Mouse (Mus musculus) liver (tissue): ENCODE data around the gene Alad.
"Not testable (repeated sequence)": the region's sequence is repeated elsewhere in the genome, so short reads cannot be mapped to it uniquely, and the experiment has no call there.

Experiments
- DNase-seq: peaks from one replicate; pipeline ENCODE4 v3.0.0-alpha.2; 2020; ENCODE audit warnings: mixed read lengths

The Alad gene

GRCm38 (mm10) chr4:62485450-62486161 is 34.1 kb downstream of the Alad start:
- peak; percentile 65 for DNase-seq

DNA sequence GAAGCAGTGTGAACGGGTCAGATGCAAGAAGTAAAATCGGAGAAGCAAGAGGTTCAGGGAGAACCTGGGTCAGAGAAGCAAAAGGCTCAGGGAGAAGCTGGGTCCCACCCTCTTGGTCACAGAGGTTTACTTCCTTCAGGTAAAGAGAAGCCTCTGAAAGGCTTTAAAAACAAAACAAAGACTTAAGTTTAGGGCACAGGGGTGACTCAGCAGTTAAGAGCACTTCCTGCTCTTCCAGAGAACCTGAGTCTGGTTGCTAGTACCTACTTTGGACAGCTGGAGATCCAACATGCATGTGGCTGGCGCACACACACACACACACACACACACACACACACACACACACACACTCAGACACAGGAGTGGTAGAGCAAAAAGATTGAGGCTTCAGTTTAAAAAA is 34.8 kb downstream of the Alad start:
- DNase-seq: no peak

DNA sequence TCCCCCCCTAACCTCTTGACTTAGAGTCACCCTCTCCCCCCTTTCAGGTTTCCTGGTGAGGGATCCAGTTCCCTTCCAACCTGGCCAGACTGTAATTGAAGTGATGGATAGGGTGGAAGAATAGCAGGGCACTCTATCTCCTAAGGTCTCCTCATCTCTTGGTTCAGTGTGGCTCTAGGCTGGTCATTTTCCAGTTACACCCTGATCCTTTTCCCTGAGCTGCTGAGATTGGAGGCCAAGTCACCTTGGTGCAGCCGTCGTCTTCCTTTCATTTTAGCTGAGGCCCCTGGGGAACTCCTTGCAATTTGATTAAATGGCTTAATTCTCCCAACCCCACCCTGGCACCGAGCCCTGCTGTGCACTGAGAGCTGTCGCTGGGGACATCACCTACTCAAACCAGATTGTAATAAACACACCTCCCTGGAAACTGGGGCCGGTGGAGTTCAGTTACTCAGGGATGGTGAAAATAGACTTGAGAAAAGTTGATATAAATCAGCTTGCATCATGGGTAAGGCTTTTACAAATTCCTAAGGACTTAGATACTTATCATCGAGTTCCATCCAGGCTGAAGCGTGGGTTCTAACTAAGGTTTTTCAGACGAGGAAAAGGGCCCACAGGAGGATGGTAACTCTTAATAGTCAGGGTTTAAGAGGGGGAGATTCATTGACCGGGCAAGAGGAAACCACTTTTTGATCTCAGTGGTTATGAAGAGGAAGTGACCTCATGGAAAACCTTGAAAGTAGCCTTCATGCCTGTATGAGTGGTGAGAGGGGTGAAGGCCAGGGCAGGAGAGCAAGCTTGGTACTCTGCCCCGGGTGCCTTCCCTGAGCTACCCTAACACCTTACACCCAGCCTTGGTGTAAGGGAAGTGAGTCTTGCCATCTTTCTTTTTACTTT is 38.8 kb downstream of the Alad start:
- DNase-seq: no peak

DNA sequence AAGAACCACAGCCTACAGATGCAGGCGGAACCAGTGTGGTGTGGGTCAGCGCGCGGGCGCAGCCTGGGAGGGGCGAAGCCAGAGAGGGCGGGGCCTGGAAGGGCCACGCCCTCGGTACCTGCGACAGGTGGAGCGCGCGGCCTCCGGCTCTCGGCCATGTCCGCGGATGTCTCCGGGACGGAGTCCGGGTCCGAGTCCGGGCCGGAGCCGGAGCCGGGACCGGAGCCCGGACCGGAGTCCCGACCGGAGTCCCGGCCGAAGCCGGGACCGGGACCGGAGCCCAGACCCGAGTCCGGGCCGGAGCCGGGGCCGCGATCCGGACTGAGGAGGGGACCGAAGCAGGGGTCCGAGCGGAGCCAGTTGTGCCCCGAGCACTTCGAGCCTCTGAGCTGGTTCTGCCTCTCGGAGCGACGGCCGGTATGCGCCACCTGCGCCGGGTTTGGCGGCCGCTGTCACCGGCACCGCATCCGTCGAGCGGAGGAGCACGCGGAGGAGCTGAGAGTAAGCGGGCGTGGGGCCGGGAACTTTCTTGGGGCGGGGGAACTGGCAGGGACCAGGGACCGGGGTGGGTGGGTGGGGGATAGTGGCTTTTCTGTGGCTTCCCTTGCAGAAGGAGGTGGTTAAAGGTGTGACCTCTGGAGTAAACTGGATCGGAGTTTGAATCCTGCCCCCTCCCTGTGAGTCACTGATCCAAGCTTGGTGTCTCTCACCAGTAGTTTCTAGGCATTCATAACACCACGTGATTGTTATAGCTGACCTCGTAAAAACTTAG is 39.6 kb downstream of the Alad start, which contains the start of gene Bspry:
TSS of gene Bspry (plus strand) at position 117 of the 772 bp plus-strand sequence.
- DNase-seq: peak; percentile 58

GRCm38 (mm10) chr4:62479593-62479936 is 40.2 kb downstream of the Alad start:
- not testable (repeated sequence) for DNase-seq

- no peak for DNase-seq
Measured at GRCm38 (mm10) chr4:62477542-62478244, 42.0 kb downstream of the Alad start.

GRCm38 (mm10) chr4:62475793-62476192 is 43.9 kb downstream of the Alad start:
- DNase-seq: no peak

- no peak for DNase-seq
Measured at GRCm38 (mm10) chr4:62475131-62475530, 44.6 kb downstream of the Alad start.

- no peak for DNase-seq
Measured at GRCm38 (mm10) chr4:62472071-62472470, 47.6 kb downstream of the Alad start.

DNA sequence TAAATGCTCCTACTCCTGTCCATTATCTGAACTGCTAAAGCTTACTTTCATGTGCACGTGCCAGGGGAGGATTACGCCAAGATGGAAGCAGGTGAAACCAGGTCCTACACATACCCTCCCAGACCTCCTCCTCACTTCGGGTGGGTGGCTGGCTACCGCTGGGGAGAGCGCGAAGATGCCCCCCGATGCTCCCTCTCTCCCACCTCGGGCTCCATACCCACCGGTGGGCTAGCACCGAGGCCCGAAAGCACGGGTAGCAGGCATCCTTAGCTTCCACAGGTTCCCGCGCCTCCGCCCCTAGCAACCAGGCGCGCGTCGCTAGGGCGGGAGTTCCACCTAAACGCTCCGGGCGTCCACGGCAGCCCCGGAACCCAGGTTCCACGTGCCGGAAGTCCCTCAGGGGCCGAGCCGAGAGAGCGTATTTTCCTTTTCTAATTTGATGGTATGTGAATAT is 49.1 kb downstream of the Alad start, which contains the start of gene Wdr31:
TSS of gene Wdr31 (minus strand) at position 299 of the 454 bp plus-strand sequence.
- peak; percentile 83 for DNase-seq

- DNase-seq: no peak
Measured at GRCm38 (mm10) chr4:62468158-62468557, 51.6 kb downstream of the Alad start.

GRCm38 (mm10) chr4:62463124-62463523 is 56.6 kb downstream of the Alad start:
- DNase-seq: no peak

GRCm38 (mm10) chr4:62460348-62460747 is 59.4 kb downstream of the Alad start:
- DNase-seq: no peak
